Mouse (Mus musculus) heart, embryonic 14.5 days (tissue): Measurements from ENCODE around the gene Gm49353. TPM values are rescaled to one million over a fixed set of nuclear protein-coding genes. Genes with fewer than 3 reads are reported as not detected.

ENCODE experiments used
- ATAC-seq: fragments of 200-750 bp; cut with Nextera tagmentation; 2 replicates; pipeline ENCODE4 v1.8.0; 2017; ENCODE audit warnings: low read depth, moderate TSS enrichment; ENCODE audit not compliant: insufficient number of reproducible peaks, insufficient read depth, low FRiP score
- H3K27ac ChIP-seq, 2 experiments: fragments of 200-500 bp in 1 of 2; fragments of 300-500 bp in 1 of 2; sonication (generic) in 1 of 2; replicated peaks in 1 of 2; 2 replicates each; pipeline ENCODE4 v1.5.1; 2012 to 2014; ENCODE audit warnings: low read depth in 2 of 2, low read length in 2 of 2, control low read depth in 1 of 2, mild to moderate bottlenecking in 1 of 2, mixed read lengths in 1 of 2; ENCODE audit not compliant: control insufficient read depth in 1 of 2, insufficient read depth in 1 of 2
- H3K27me3 ChIP-seq: fragments of 300-500 bp; sonication (generic); 2 replicates; pipeline ENCODE4 v1.6.1; 2014; ENCODE audit warnings: mild to moderate bottlenecking, low read length, control low read depth; ENCODE audit not compliant: control insufficient read depth, insufficient read depth
- H3K36me3 ChIP-seq: fragments of 300-500 bp; sonication (generic); 2 replicates; pipeline ENCODE4 v1.6.1; 2014; ENCODE audit warnings: mild to moderate bottlenecking, control low read depth, low read length, mixed read lengths; ENCODE audit not compliant: control insufficient read depth, insufficient read depth
- H3K4me1 ChIP-seq, 2 experiments: fragments of 200-500 bp in 1 of 2; fragments of 300-500 bp in 1 of 2; sonication (generic) in 1 of 2; 2 replicates each; pipeline ENCODE4 v1.6.1; 2012 to 2014; ENCODE audit warnings: low read length in 2 of 2, control low read depth in 1 of 2, mixed read lengths in 1 of 2; ENCODE audit not compliant: control insufficient read depth in 2 of 2, insufficient read depth in 2 of 2
- H3K4me2 ChIP-seq: fragments of 300-500 bp; sonication (generic); 2 replicates; pipeline ENCODE4 v1.6.1; 2014; ENCODE audit warnings: mild to moderate bottlenecking, low read length
- H3K4me3 ChIP-seq, 2 experiments: fragments of 200-500 bp in 1 of 2; fragments of 300-500 bp in 1 of 2; sonication (generic) in 1 of 2; 2 replicates each; pipeline ENCODE4 v1.5.1; 2012 to 2014; ENCODE audit warnings: low read length in 2 of 2, mild to moderate bottlenecking in 2 of 2, control low read depth in 1 of 2, low read depth in 1 of 2, moderate library complexity in 1 of 2; ENCODE audit not compliant: control insufficient read depth in 1 of 2, insufficient read depth in 1 of 2
- H3K9ac ChIP-seq: fragments of 300-500 bp; sonication (generic); 2 replicates; pipeline ENCODE4 v1.6.1; 2014; ENCODE audit warnings: mild to moderate bottlenecking, low read length
- H3K9me3 ChIP-seq: fragments of 300-500 bp; sonication (generic); 2 replicates; pipeline ENCODE4 v1.6.1; 2016; ENCODE audit warnings: low read length, control low read depth; ENCODE audit not compliant: control insufficient read depth
- WGBS: fragments of 180-500 bp; shearing (Covaris S2); extraction: QIAGEN DNeasy Blood & Tissue Kit; methylation state at CpG from one replicate; pipeline ENCODE4 v1.1.7; 2014; 5-methylcytosine and 5-hydroxymethylcytosine counted together
- polyA plus RNA-seq: library from polyadenylated mRNA; unstranded; fragments of >200 nt; fragmentation: Nextera tagmentation; extraction: Ambion mirVana; gene quantifications from 2 replicates; pipeline ENCODE4 v1.2.1, GENCODE M21; 2014

The Gm49353 gene
- polyA plus RNA-seq, 1 experiment from 2014 or later: not detected

GRCm38 (mm10) chr10:29213534-29214100 lies 14.9 kb downstream of the Gm49353 start:
- H3K27ac ChIP-seq: no peak overlapping the region

GRCm38 (mm10) chr10:29216957-29217356 lies 18.2 kb downstream of the Gm49353 start:
- H3K27me3 ChIP-seq: no peaks in the 10 kb centered on the region
- no peaks in the 10 kb centered on the region for H3K9me3 ChIP-seq
- H3K27ac ChIP-seq: no peak overlapping the region
- no peak for ATAC-seq
- no peak overlapping the region for H3K4me2 ChIP-seq
- H3K9ac ChIP-seq: no peak overlapping the region
- no peaks in the 10 kb centered on the region for H3K4me1 ChIP-seq
- 80% methylated on average over 1 of the region's 1 CpGs for WGBS
- H3K4me3 ChIP-seq: no peak overlapping the region
- H3K36me3 ChIP-seq: no peaks in the 10 kb centered on the region

More at GRCm38 (mm10) chr10:29213534-29214100, 14.9 kb downstream of the Gm49353 start:
- no peak for ATAC-seq
- Histone ChIP-seq H3K4me1 (no peaks in the 10 kb centered on the region), H3K27me3 (no peaks in the 10 kb centered on the region), H3K36me3 (no peaks in the 10 kb centered on the region), H3K9ac (no peak overlapping the region), H3K9me3 (no peaks in the 10 kb centered on the region), H3K4me3 (no peak overlapping the region), H3K4me2 (no peak overlapping the region)
- WGBS: 58% methylated on average over 3 of the region's 3 CpGs

GRCm38 (mm10) chr10:29217451-29217850 lies 18.7 kb downstream of the Gm49353 start:
- Histone ChIP-seq H3K36me3 (no peaks in the 10 kb centered on the region), H3K4me1 (no peaks in the 10 kb centered on the region), H3K4me2 (no peak overlapping the region), H3K9me3 (no peaks in the 10 kb centered on the region), H3K27me3 (no peaks in the 10 kb centered on the region), H3K9ac (no peak overlapping the region), H3K4me3 (no peak overlapping the region), H3K27ac (no peak overlapping the region)
- ATAC-seq: no peak
- 82% methylated on average over 2 of the region's 2 CpGs for WGBS

- no peaks in the 10 kb centered on the region for H3K27me3 ChIP-seq
- no peak overlapping the region for H3K27ac ChIP-seq
- no peaks in the 10 kb centered on the region for H3K9me3 ChIP-seq
- ATAC-seq: no peak
- H3K36me3 ChIP-seq: no peaks in the 10 kb centered on the region
- H3K4me2 ChIP-seq: no peak overlapping the region
- no peak overlapping the region for H3K9ac ChIP-seq
- WGBS: 72% methylated on average over 4 of the region's 4 CpGs
- H3K4me3 ChIP-seq: no peak overlapping the region
- no peaks in the 10 kb centered on the region for H3K4me1 ChIP-seq
Measured at GRCm38 (mm10) chr10:29225329-29225728, 26.6 kb downstream of the Gm49353 start.

- Histone ChIP-seq H3K4me1 (no peaks in the 10 kb centered on the region), H3K27me3 (no peaks in the 10 kb centered on the region), H3K27ac (no peak overlapping the region), H3K4me3 (no peak overlapping the region), H3K4me2 (no peak overlapping the region), H3K36me3 (no peaks in the 10 kb centered on the region), H3K9ac (no peak overlapping the region), H3K9me3 (no peaks in the 10 kb centered on the region)
- WGBS: 62% methylated on average over 2 of the region's 2 CpGs
- ATAC-seq: no peak
Measured at GRCm38 (mm10) chr10:29231208-29231607, 32.5 kb downstream of the Gm49353 start.

Other genes with a start within 250 kb of the Gm49353 start
- not detected in 2 replicates for gene 2310057J18Rik, start 212.7 kb upstream of the Gm49353 start, polyA plus RNA-seq
- gene Soga3, start 55.1 kb upstream of the Gm49353 start, polyA plus RNA-seq: 0.32 and 0.55 TPM in 2 replicates
- 0.04 and 0.07 TPM in 2 replicates for gene 9330159F19Rik, start 12.7 kb downstream of the Gm49353 start, polyA plus RNA-seq
- gene Echdc1, start 114.2 kb downstream of the Gm49353 start, polyA plus RNA-seq: 22.6 and 26.5 TPM in 2 replicates
- gene Rnf146, start 163.5 kb downstream of the Gm49353 start, polyA plus RNA-seq: 31.4 and 39.7 TPM in 2 replicates